Mouse (Mus musculus) CD4-positive, CD25-positive, alpha-beta regulatory T cell, adult 2 months (primary cell): ENCODE measurements around the gene Gm3776.
"Not testable (repeated sequence)": the region's sequence is repeated elsewhere in the genome, so short reads cannot be mapped to it uniquely, and the experiment has no call there.

ENCODE experiments used
- DNase-seq: peaks from one replicate; pipeline ENCODE4 v3.0.0-alpha.2; 2012; ENCODE audit warnings: low read depth, low spot score

The Gm3776 gene

DNA sequence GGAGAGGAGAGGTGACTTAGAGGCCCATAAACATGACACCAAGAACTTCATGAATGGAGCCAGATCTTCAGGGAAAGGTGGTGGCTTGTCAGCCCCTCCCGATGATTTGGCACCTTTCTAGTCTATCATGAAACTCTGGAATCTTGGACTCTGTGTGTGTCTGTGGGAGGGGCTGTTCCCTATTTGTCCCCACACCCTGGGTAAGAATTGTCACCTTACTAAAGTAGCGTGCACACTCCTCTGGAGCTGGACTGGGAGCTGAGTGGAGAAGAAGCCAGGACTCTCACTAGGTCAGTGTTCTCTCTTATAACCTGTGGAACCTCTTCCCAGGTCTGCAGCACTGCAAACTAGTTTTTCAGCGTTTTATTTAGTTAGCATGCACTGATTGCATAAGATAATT, at the start of gene Gm3776:
Gm3776 (plus strand) TSS at position 216 of the 400 bp plus-strand sequence.
- not testable (repeated sequence) for DNase-seq

- no peak for DNase-seq
These were observed 48.0 kb upstream of the Gm3776 start for GRCm38 (mm10) chr9:78208956-78209355.

GRCm38 (mm10) chr9:78210079-78210478, 46.9 kb upstream of the Gm3776 start:
- no peak for DNase-seq

- no peak for DNase-seq
These were observed 46.1 kb upstream of the Gm3776 start for GRCm38 (mm10) chr9:78210821-78211220.

DNA sequence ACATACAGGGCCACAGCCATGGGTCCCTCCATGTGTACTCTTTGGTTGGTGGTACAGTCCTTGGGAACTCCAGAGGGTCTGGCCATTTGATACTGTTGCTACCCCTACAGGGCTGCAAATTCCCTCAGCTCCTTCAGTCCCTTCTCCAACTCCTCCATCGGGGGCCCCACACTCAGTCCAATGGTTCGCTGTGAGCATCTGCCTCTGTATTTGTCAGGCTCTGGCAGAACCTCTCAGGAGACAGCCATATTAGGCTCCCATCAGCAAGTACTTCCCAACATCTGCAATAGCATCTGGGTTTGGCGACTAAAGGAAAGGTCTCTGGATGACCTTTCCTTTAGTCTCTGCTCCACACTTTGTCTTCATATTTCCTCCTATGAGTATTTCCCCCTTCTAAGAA, 45.4 kb upstream of the Gm3776 start:
- DNase-seq = no peak

GRCm38 (mm10) chr9:78212341-78213049, 44.4 kb upstream of the Gm3776 start:
- DNase-seq = no peak

DNA sequence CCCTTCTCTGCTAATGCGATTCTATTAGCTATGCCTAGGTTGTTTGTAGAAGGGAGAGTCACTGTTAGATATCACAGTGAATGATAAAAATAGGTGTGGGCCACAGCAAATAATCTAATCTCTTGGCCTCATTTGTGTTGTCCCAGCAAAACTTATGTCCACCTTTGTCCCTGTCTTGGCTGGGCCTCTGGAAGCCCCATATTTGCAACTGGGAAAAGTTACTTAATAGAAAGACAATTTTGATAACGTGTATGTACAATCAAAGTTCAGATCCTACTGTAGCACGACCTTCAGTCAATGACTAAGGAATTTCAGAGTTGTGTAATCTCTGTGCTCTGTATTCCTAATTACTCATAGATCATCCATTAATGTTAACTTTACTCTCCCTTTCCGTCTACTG, 39.9 kb upstream of the Gm3776 start:
- no peak for DNase-seq

GRCm38 (mm10) chr9:78222616-78223015, 34.3 kb upstream of the Gm3776 start:
- peak; percentile 64 for DNase-seq

DNA sequence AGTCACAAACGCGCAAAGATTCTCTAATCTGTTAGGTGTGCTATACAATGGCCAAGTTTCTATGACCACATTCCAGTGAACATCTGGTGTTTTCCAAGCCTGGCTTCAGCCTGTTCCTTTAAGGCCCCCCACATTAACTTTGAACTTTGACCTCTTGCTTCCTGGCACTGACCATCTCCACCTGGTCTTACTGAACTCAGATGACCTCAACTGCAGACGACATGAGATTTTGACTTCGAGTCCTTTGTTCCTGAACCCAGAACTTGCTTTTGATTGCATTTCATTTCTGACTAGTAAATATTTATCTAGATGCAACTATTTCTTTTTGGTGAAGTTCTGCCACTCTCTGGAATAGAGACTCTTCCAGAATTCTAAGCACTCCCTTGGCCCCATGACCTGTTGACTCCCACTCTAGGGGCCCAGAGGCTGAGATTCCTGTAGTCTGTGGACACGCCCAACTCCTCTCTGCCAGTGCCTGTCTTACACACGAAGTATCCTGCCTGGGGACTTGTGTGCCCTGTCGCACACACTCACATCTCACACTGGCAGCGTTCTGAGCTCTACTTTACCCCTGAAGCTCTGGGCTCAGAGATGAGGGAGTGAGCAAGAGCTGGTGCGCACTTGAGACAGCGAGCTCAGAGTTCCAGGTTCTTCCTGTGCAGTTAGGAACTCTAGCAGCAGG, 33.6 kb upstream of the Gm3776 start:
- peak; percentile 25 for DNase-seq

GRCm38 (mm10) chr9:78224418-78224817, 32.5 kb upstream of the Gm3776 start:
- DNase-seq = no peak

- peak; percentile 9 for DNase-seq
These were observed 31.6 kb upstream of the Gm3776 start for GRCm38 (mm10) chr9:78225304-78225703.

DNA sequence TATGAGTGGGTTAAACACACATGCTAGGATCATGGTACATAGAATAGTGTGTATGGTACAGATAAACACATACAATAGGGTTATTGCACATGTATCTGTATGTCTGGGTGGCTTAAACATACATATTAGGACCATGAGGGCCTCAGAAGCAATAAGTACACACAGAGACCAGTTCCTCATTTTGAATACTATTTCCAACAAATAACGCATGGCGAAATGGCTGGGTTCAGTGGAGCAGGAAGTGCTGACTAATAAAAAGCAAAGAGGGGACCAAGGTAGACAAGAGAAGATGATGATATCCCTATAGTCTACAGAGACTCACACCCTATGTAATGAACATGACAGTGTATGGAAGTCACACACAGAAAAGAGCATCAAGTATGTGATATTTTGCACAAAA, 28.8 kb upstream of the Gm3776 start:
- DNase-seq = no peak

DNA sequence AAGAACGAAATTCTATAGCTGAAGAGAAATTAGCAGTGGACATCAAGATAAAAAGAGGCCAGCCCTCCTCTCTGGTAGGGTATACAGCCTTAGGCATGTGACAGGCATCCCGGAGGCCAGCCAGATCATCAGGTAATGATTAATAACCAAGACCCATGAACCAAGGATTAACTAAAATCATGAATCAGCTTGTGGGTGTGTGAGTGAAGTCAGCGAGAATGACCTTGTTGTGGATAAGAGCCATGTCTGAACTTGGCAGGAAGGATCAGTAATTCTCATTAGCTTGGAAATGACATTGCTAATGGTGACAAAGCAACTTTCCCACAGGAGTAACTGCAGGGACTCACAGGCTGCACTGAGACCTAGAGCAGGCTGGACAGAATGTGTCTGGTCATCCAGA, 27.3 kb upstream of the Gm3776 start:
- DNase-seq = not testable (repeated sequence)

GRCm38 (mm10) chr9:78230461-78230860, 26.5 kb upstream of the Gm3776 start, which contains the start of gene Gsta1:
Gsta1 (plus strand) TSS chr9:78230656.
- DNase-seq = not testable (repeated sequence)

DNA sequence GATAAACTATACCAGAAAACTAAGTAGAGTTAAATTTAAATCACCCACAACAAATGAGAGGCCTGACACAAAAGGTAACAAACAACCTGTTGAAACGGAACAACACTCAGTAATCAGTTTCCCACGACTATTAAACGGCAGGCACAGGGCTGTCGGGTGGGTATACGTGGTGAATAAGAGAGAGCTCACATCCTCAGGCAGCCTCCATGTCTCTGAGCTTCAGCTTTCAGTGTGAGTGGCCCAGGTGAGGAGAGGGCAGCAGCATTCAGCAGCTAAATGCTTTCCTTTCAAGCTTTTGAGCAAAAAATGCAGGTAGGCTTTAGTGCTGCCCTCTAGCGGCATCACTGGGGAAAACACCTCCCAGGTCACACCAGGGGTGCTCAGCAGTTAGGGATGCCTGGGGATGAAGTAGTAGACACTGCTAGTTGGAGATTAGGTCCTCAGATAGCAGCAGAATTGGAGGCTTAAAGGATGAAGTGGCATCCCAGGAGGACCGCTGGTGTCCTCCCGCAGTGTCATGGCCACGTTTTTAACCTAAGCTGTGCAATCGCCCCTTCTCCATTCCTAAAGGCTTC, 23.7 kb upstream of the Gm3776 start:
- DNase-seq = not testable (repeated sequence)

GRCm38 (mm10) chr9:78255683-78256470, 1.1 kb upstream of the Gm3776 start:
- not testable (repeated sequence) for DNase-seq

DNA sequence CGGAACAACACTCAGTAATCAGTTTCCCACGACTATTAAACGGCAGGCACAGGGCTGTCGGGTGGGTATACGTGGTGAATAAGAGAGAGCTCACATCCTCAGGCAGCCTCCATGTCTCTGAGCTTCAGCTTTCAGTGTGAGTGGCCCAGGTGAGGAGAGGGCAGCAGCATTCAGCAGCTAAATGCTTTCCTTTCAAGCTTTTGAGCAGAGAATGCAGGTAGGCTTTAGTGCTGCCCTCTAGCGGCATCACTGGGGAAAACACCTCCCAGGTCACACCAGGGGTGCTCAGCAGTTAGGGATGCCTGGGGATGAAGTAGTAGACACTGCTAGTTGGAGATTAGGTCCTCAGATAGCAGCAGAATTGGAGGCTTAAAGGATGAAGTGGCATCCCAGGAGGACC, 2.8 kb downstream of the Gm3776 start:
- not testable (repeated sequence) for DNase-seq

DNA sequence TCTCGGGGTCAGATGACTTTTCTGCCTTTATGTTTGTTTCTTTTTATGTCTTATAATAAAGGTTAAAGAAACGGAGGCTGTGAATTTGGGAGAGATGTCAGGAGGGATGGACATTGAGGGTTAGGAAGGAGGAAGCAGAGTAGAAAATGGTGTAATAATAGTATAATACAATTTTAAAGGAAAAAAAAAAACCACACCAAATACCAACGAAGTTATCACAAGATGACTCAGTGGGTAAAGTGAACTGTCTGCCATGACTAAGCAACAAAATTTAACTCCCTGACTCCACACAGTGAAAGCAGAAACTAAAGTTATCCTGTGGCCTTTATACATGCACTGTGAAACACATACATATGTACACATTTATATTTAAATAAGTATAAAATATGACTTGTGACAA, 14.0 kb downstream of the Gm3776 start:
- not testable (repeated sequence) for DNase-seq

DNA sequence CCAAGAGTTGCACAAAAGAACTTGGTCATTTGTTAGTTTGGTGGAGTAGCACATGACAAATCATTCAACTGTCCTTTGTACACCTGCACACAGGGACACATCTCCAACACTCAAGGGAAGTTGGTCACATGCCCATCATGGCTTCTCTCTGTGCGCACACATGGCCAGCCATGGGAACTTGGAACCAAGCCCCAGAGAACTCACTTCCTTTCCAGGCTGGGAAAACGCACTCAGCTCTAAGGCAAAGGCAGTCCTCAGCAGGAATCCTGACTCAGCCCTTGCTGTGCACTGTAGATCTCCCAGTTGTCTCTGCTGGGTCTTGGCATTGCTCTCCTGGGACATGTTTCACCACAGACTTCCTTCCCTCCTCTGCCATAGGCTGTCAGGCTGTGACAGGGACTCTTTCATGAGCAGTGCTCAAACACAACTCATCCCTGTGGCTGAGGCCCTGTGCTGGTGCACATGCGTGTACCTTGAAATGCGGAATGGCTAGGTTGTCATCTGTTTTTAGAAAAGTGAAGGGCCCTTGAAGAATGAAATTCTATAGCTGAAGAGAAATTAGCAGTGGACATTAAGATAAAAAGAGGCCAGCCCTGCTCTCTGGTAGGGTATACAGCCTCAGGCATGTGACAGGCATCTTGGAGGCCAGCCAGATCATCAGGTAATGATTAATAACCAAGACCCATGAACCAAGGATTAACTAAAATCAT, 25.2 kb downstream of the Gm3776 start:
- not testable (repeated sequence) for DNase-seq

DNA sequence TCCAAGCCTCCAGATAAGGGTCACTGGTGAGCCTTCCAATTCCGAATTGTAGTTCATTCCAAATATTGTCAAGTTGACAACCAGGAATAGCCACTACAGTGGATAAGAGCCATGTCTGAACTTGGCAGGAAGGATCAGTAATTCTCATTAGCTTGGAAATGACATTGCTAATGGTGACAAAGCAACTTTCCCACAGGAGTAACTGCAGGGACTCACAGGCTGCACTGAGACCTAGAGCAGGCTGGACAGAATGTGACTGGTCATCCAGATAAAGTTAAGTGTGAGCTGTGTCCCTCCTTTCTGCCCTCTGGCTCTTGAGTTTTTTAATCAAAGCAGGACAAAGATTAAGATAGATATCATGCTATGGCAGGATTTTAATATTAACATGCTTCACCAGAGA, 32.1 kb downstream of the Gm3776 start:
- DNase-seq = not testable (repeated sequence)

DNA sequence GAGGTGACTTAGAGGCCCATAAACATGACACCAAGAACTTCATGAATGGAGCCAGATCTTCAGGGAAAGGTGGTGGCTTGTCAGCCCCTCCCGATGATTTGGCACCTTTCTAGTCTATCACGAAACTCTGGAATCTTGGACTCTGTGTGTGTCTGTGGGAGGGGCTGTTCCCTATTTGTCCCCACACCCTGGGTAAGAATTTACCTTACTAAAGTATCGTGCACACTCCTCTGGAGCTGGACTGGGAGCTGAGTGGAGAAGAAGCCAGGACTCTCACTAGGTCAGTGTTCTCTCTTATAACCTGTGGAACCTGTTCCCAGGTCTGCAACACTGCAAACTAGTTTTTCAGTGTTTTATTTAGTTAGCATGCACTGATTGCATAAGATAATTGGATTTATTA, 32.8 kb downstream of the Gm3776 start, which contains the start of gene Gm10639:
Gm10639 (plus strand) TSS at position 201 of the 400 bp plus-strand sequence.
- not testable (repeated sequence) for DNase-seq
